Mouse (Mus musculus) ovary, postnatal 10 days (tissue): ENCODE data around the gene Caprin2.

ENCODE experiments used
- DNase-seq: peaks from one replicate; pipeline ENCODE4 v3.0.0; 2022; ENCODE audit warnings: low spot score

The Caprin2 gene

GRCm38 (mm10) chr6:148838460-148838859 is 57.6 kb downstream of the Caprin2 start:
- no peak for DNase-seq

DNA sequence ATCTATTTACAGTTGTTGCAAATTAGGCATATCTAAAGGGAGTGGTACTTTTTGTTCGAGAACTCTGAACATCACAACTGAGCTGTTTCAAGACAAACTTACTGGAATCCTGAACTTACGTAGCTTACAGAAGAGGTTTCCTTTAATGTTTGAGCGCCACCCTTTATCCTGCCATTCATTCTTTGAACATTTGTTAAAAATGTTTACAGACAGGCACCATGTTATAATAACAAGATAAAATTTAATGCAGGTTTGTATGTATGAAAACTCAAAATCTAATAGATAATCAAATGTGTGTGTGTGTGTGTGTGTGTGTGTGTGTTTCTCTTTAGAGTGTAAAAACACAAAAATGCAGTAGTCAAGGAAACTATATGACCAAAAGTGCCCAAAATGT is 64.3 kb downstream of the Caprin2 start:
- DNase-seq, result no peak

DNA sequence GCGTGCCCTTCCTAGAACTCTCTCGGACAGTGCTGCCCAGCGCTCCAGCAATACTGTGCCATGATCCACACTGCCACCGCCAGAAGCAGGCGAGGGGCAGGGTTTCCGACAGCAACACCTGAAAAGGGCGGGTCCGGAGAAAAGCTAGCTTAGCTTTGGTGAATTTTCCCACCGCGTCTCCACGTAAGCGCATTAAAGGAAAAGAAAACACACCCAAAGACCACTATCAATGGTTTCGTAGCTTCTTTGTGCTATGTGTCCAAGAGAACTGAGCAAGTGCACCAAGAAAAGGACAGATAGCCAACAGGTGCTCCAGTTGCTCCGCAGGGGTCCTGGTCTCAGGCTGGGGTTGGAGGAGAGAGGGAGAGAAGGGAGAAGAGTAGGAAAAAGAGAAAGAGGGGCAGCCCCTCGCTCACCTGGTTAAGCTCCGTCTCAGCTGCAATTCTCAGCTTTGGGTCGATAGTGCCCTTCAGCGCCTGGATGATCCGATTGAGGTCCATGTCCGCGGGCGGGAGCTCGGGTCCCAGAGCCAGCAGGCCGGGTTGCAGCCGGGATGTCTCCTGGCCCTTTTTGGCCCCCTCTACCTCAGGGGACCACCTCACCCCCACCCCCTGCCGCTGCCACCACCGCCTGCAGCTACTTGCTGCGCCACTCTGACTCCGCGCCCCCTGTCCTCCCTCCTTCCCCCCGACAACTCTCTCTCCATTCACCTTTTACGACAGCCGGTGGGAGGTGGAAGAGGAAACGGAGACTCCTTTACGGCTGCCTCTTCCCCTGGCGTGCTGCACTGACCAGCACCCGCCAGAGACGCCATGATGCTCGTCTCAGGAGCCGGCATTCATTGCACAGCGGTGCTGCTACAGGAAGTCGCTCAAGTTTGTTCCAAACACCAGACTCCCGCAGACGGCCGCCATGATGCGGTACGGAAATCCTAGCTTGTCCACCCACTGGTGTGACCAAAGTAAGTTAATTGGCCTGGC is 65.0 kb downstream of the Caprin2 start, which contains the start of gene Ipo8:
Ipo8 (minus strand) TSS at position 720 of the 980 bp plus-strand sequence.
- peak; percentile 52 for DNase-seq

DNA sequence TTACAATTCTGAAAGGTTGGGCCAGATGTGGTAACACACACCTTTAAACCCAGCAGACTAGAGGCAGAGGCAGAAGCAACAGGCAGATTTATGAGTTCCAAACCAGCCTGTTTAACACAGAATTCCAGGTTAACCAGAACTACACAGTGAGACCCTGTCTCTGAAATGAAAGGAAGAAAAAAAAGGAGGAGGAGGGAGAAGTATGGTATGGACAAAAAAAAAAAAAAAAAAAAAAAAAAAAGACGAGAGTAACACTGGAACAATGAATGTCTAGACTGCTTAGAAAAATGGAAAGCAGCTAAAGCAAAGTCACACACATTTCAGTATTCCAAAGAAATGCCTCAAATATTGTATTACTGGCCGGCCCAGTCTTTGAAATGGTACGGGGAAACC is 65.7 kb downstream of the Caprin2 start:
- DNase-seq, result no peak

DNA sequence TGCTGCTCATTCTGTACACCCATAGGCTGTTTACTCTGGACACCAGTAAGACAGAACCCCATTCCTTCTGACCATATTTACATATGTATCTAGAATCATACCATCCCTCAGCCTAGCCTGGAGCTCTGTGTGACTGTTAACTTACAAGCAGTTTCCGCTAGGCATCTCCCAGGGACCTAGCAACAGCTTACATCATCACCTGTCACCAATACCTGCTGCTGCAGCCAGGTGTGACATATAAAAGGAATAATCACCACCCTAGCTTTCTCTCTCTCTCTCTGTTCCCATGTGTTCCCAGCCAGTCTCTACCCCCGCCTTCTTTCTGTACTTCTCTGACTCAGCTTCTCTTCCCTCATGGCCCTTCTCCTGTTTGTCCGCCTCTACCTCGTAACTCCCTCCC is 69.9 kb downstream of the Caprin2 start:
- DNase-seq, result no peak

DNA sequence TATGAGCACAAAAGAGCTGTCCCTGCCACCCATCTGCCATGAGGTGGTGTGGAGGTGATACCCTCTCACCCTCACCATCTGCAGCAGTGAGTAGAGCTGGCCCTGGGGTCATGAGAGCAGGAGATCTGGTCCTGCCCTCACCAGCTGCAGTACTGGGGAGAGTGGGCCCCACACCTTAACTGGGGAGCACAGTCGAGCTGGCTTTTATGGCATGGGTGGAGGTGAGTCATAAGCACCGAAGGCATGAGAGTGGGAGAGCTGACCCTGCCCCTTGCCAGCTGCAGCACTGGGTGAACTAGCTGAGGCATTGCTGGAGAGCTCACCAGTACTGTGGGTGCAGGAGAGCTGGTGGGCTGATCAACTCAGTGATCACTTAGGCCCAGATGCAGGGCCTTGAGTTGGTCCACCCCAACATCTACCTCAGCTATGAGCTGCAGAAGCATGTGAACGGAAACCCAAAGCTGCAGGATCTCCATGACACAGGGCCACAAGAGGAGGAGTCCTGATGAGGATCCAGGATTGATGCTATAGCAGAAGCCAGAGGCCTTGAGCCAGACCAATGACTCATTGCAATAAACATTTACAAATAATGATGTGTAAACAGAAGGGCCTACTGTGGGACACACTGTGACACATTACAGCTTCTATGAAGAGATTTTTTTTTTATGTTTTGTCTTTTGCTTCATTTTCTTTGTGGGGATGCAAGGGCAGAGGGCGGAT is 77.3 kb downstream of the Caprin2 start:
- no peak for DNase-seq

DNA sequence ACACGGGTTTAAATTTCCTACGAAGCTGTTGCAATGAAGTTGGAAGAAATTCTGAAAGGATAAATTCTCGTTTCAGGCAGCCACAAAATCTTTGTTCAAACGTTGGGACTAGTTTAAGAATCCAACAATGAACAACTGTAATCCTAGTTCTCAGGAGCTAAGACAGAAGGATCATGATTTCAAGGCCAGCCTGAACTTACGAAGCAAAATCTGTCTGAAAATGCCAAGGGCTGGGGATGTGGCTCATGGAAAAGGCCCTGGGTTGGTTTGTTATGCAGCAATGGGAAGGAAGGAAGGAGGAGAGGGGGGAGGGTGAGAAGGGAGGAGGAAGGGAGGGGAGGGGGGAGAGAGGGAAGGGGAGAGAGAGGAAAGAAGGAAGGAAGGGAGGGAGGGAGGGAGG is 79.3 kb downstream of the Caprin2 start:
- no peak for DNase-seq

DNA sequence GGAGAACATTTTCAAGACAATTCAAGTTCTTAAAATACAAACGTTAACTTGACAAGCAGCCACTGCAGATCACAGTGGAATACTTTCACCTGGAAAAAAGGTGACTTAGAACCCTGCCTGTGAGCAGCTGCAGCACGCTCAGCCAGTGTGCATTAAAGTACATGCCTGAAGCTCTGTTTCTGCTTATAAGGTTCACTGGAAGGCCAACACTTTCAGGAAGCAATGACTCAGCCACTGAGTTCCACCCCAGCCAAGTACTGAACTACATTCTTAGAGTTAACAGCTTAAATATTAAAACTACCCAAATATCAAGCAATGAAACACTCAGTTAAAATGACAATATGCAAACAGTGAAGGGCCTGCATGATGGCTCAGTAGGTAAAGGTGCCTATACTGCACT is 84.9 kb downstream of the Caprin2 start:
- no peak for DNase-seq

- DNase-seq, result no peak
Observed at GRCm38 (mm10) chr6:148799773-148800172, 96.3 kb downstream of the Caprin2 start.

- DNase-seq, result no peak
Observed at GRCm38 (mm10) chr6:148795145-148795544, 100.9 kb downstream of the Caprin2 start.
